Mouse (Mus musculus) stomach, embryonic 16.5 days (tissue): ENCODE data around the gene Snta1. TPM values are rescaled to one million over a fixed set of nuclear protein-coding genes. Genes with fewer than 3 reads are reported as not detected.

Experiments used
- ATAC-seq: fragments of 200-750 bp; cut with Nextera tagmentation; 2 replicates; pipeline ENCODE4 v1.8.0; 2017; ENCODE audit warnings: moderate number of reproducible peaks, moderate TSS enrichment; ENCODE audit not compliant: insufficient read depth, low FRiP score
- H3K27ac ChIP-seq: fragments of 300-500 bp; sonication (generic); 2 replicates; pipeline ENCODE4 v1.5.1; 2014; ENCODE audit warnings: low read length
- H3K27me3 ChIP-seq: fragments of 300-500 bp; sonication (generic); 2 replicates; pipeline ENCODE4 v1.6.1; 2014; ENCODE audit warnings: low read length, control low read depth, mixed read lengths; ENCODE audit not compliant: control insufficient read depth, insufficient read depth
- H3K36me3 ChIP-seq: fragments of 300-500 bp; sonication (generic); 2 replicates; pipeline ENCODE4 v1.6.1; 2014; ENCODE audit warnings: low read length; ENCODE audit not compliant: control insufficient read depth, insufficient read depth
- H3K4me1 ChIP-seq: fragments of 300-500 bp; sonication (generic); 2 replicates; pipeline ENCODE4 v1.6.1; 2014; ENCODE audit warnings: low read length, control low read depth, mixed read lengths; ENCODE audit not compliant: control insufficient read depth, insufficient read depth
- H3K4me2 ChIP-seq: fragments of 300-500 bp; sonication (generic); 2 replicates; pipeline ENCODE4 v1.6.1; 2014; ENCODE audit warnings: low read depth, low read length, mixed read lengths
- H3K4me3 ChIP-seq: fragments of 300-500 bp; sonication (generic); replicated peaks from 2 replicates; pipeline ENCODE4 v1.5.1; 2014; ENCODE audit warnings: mild to moderate bottlenecking, low read length
- H3K9ac ChIP-seq: fragments of 300-500 bp; sonication (generic); 2 replicates; pipeline ENCODE4 v1.6.1; 2014; ENCODE audit warnings: low read length
- H3K9me3 ChIP-seq: fragments of 300-500 bp; sonication (generic); replicated peaks from 2 replicates; pipeline ENCODE4 v1.6.1; 2016; ENCODE audit warnings: low read length, control low read depth; ENCODE audit not compliant: control insufficient read depth
- WGBS: fragments of 180-500 bp; shearing (Covaris S2); extraction: QIAGEN DNeasy Blood & Tissue Kit; methylation state at CpG from one replicate; pipeline ENCODE4 v1.1.7; 2014; 5-methylcytosine and 5-hydroxymethylcytosine counted together
- polyA plus RNA-seq: library from polyadenylated mRNA; unstranded; fragments of >200 nt; fragmentation: Nextera tagmentation; extraction: Ambion mirVana; gene quantifications from 2 replicates; pipeline ENCODE4 v1.2.1, GENCODE M21; 2015

Snta1 gene
- polyA plus RNA-seq, 1 experiment from 2014 or later = 7.9 TPM

DNA sequence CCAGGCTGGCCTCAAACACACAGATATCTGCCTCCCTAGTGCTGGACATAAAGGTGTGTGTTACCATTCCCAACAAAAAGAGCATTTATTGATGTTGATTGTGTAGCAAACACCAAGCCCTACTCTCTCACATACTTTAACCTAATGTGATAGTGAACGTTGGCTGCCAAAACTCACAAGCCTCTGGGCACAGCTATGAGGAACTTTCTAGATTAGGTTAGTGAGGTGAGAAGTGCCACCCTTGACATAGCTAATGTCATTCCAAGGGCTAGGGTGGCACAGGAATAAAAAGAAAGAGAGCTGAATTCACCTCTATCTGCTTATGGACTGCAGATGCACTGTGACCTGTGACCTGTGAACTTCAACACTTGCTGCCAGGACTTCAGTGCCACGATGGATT is 11.4 kb downstream of the Snta1 start:
- H3K4me3 ChIP-seq = no peak overlapping the region
- H3K4me2 ChIP-seq = no peak overlapping the region
- H3K4me1 ChIP-seq = no peaks in the 10 kb centered on the region
- H3K9ac ChIP-seq = no peak overlapping the region
- H3K9me3 ChIP-seq = no peaks in the 10 kb centered on the region
- no peak overlapping the region for H3K27ac ChIP-seq
- ATAC-seq = no peak
- no peaks in the 10 kb centered on the region for H3K27me3 ChIP-seq
- 78% methylated on average over 2 of the region's 2 CpGs for WGBS
- no peaks in the 10 kb centered on the region for H3K36me3 ChIP-seq

- 76% methylated on average over 3 of the region's 3 CpGs for WGBS
- Histone ChIP-seq H3K27me3 (no peaks in the 10 kb centered on the region), H3K4me2 (no peak overlapping the region), H3K9ac (no peak overlapping the region), H3K27ac (no peak overlapping the region), H3K9me3 (no peaks in the 10 kb centered on the region), H3K36me3 (no peaks in the 10 kb centered on the region), H3K4me1 (no peaks in the 10 kb centered on the region), H3K4me3 (no peak overlapping the region)
- ATAC-seq = no peak
Measured at GRCm38 (mm10) chr2:154394602-154395001, 13.3 kb downstream of the Snta1 start.

- Histone ChIP-seq H3K4me3 (no peak overlapping the region), H3K27me3 (no peaks in the 10 kb centered on the region), H3K9ac (no peak overlapping the region), H3K9me3 (no peaks in the 10 kb centered on the region), H3K4me1 (no peaks in the 10 kb centered on the region), H3K27ac (peak overlapping the region; percentile 25; the same call in 1 of the 2 replicates), H3K36me3 (no peaks in the 10 kb centered on the region), H3K4me2 (no peak overlapping the region)
- 69% methylated on average over 11 of the region's 11 CpGs for WGBS
- ATAC-seq = peak; percentile 86
Measured at GRCm38 (mm10) chr2:154390180-154390964, 17.5 kb downstream of the Snta1 start.

- Histone ChIP-seq H3K36me3 (no peaks in the 10 kb centered on the region), H3K9me3 (no peaks in the 10 kb centered on the region), H3K9ac (no peak overlapping the region), H3K27ac (no peak overlapping the region), H3K4me2 (no peak overlapping the region), H3K27me3 (no peaks in the 10 kb centered on the region), H3K4me3 (no peak overlapping the region), H3K4me1 (no peaks in the 10 kb centered on the region)
- no peak for ATAC-seq
- WGBS = 86% methylated on average over 7 of the region's 7 CpGs
Measured at GRCm38 (mm10) chr2:154379103-154379502, 28.8 kb downstream of the Snta1 start.

GRCm38 (mm10) chr2:154374807-154375601 is 32.9 kb downstream of the Snta1 start:
- no peak overlapping the region for H3K4me3 ChIP-seq
- H3K4me2 ChIP-seq = no peak overlapping the region
- no peaks in the 10 kb centered on the region for H3K9me3 ChIP-seq
- no peaks in the 10 kb centered on the region for H3K27me3 ChIP-seq
- H3K4me1 ChIP-seq = peaks cover 4% of the 10 kb centered on the region; the same call in 1 of the 2 replicates
- ATAC-seq = no peak
- H3K9ac ChIP-seq = no peak overlapping the region
- no peaks in the 10 kb centered on the region for H3K36me3 ChIP-seq
- H3K27ac ChIP-seq = no peak overlapping the region
- WGBS = 77% methylated on average over 6 of the region's 6 CpGs

DNA sequence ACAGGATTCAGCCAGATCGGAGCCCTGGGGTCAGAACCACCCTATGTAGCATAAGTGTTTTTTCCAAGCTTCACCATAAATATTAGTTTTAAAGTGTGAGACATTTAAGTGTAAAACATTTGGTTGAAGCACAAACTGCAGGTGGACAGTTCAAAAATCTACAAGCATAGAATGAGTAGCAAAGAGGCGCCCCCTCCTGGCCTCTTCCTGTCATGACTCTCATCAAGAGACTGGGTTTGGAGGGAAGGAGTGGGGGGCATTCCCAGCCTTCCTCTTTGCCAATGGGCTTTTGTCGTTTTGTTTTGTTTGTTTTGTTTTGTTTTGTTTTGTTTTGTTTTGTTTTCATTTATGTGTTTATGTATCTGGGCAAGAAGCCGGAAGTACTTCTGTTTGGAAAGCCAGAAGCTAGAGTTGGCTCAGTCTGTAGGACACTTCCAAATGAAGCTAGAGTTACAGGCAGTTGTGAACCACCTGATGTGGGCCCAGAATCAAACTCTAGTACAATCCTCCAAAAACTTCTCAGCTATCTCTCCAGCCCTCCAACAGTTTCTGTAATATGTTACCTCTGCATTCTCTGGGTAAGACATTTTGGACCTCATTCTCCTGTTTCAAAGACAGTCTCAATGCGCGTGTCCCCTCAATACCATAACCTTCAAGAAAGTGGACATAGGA is 33.8 kb downstream of the Snta1 start:
- no peaks in the 10 kb centered on the region for H3K27me3 ChIP-seq
- H3K4me2 ChIP-seq = no peak overlapping the region
- H3K9ac ChIP-seq = no peak overlapping the region
- no peak for ATAC-seq
- no peaks in the 10 kb centered on the region for H3K36me3 ChIP-seq
- no peak overlapping the region for H3K27ac ChIP-seq
- whole genome bisulfite sequencing = 57% methylated on average over 6 of the region's 6 CpGs
- no peaks in the 10 kb centered on the region for H3K9me3 ChIP-seq
- no peak overlapping the region for H3K4me3 ChIP-seq
- H3K4me1 ChIP-seq = peaks cover 4% of the 10 kb centered on the region; the same call in 1 of the 2 replicates

- peak within 1 kb of the TSS; percentile 85 for H3K27ac ChIP-seq
- no peaks in the 10 kb centered on the region for H3K9me3 ChIP-seq
- WGBS = 7% methylated on average over 9 of the region's 9 CpGs
- no peaks in the 10 kb centered on the region for H3K27me3 ChIP-seq
- ATAC-seq = peak; percentile 42; the same call in 1 of the 2 replicates
- H3K4me2 ChIP-seq = peak within 1 kb of the TSS; percentile 83
- peaks cover 4% of the 10 kb centered on the region; the same call in 1 of the 2 replicates for H3K4me1 ChIP-seq
- H3K9ac ChIP-seq = peak within 1 kb of the TSS; percentile 86
- H3K36me3 ChIP-seq = no peaks in the 10 kb centered on the region
- H3K4me3 ChIP-seq = peak within 1 kb of the TSS; percentile 71
Measured at GRCm38 (mm10) chr2:154372842-154373500, 34.9 kb downstream of the Snta1 start, which contains the start of gene Cdk5rap1. TSS of gene Cdk5rap1 (minus strand) at chr2:154373010.

- Histone ChIP-seq H3K9me3 (no peaks in the 10 kb centered on the region), H3K27me3 (no peaks in the 10 kb centered on the region), H3K4me1 (peaks cover 4% of the 10 kb centered on the region; the same call in 1 of the 2 replicates), H3K9ac (peak overlapping the region; percentile 86), H3K36me3 (no peaks in the 10 kb centered on the region), H3K4me2 (peak overlapping the region; percentile 83), H3K4me3 (peak overlapping the region; percentile 71), H3K27ac (peak overlapping the region; percentile 85)
- ATAC-seq = peak; percentile 87
- WGBS = under 1% methylated on average over 42 of the region's 42 CpGs
Measured at GRCm38 (mm10) chr2:154372151-154372829, 35.6 kb downstream of the Snta1 start.
